Mouse (Mus musculus): ENCODE data around the gene Gm20715.

DNA sequence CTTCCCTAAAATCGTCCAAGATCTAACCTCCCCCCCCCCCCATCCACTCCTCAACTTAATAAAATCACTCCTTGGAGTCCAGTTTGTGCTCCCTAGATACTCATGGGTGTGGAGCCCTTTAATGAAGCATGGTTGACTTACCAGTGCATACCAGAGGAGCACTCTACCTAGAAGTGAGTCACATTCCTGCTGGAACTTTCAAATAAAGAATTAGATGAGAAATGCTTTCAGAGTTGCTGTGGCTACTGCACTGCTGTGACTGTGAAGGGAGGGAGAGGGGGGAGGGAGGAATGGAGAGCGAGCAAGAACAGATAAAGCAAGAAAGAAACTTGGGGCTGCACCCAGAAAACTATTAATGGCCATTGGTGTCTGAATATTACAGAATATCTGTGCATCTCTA lies 31.1 kb downstream of the Gm20715 start:
- TF ChIP-seq CTCF (IDR thresholded peaks at IDR 0.05; ENCODE audit: low read depth) = no peak
- no peak for TF ChIP-seq EP300 (IDR thresholded peaks at IDR 0.05; ENCODE audit: low read depth)
